Mouse (Mus musculus) macrophage (primary cell): ENCODE data around the gene Nrip1. TPM values are rescaled to one million over a fixed set of nuclear protein-coding genes. Genes with fewer than 3 reads are reported as not detected.

Experiments
- H3K27ac ChIP-seq: fragments of 350-480 bp; formaldehyde crosslinking; 2 replicates; pipeline ENCODE4 v1.9.0; 2021
- H3K36me3 ChIP-seq: fragments of 350-480 bp; formaldehyde crosslinking; 2 replicates; pipeline ENCODE4 v1.9.0; 2021; ENCODE audit errors: inconsistent target
- H3K4me3 ChIP-seq: fragments of 350-480 bp; formaldehyde crosslinking; 2 replicates; pipeline ENCODE4 v1.9.0; 2021; ENCODE audit errors: inconsistent target
- H3K79me2 ChIP-seq: fragments of 350-480 bp; formaldehyde crosslinking; 2 replicates; pipeline ENCODE4 v1.9.0; 2021; ENCODE audit errors: inconsistent target
- WGBS: methylation state at CpG from one replicate; pipeline ENCODE4 v1.1.7; 2026; ENCODE audit warnings: inconsistent platforms; ENCODE audit not compliant: missing documents; 5-methylcytosine and 5-hydroxymethylcytosine counted together
- polyA plus RNA-seq: library from polyadenylated mRNA; stranded (reverse); fragments of 250-400 nt; gene quantifications from 3 replicates; pipeline ENCODE4 v1.2.4, GENCODE M21; 2018; ENCODE audit warnings: inconsistent platforms

Gene Nrip1
- polyA plus RNA-seq, 1 experiment from 2014 or later, result 5.8 TPM

- no peak overlapping the region for H3K27ac ChIP-seq
- H3K36me3 ChIP-seq, result no peaks in the 10 kb centered on the region
- WGBS, result 85% methylated on average over 1 of the region's 1 CpGs
- H3K4me3 ChIP-seq, result no peak overlapping the region
- H3K79me2 ChIP-seq, result no peaks in the 10 kb centered on the region
Measured at GRCm38 (mm10) chr16:76396512-76396911, 22.9 kb upstream of the Nrip1 start.

- Histone ChIP-seq H3K27ac (no peak overlapping the region), H3K36me3 (no peaks in the 10 kb centered on the region), H3K79me2 (no peaks in the 10 kb centered on the region), H3K4me3 (no peak overlapping the region)
- WGBS, result 97% methylated on average over 3 of the region's 3 CpGs
Measured at GRCm38 (mm10) chr16:76393267-76393666, 19.6 kb upstream of the Nrip1 start.

- H3K79me2 ChIP-seq, result no peaks in the 10 kb centered on the region
- 94% methylated on average over 5 of the region's 5 CpGs for WGBS
- no peak overlapping the region for H3K27ac ChIP-seq
- H3K36me3 ChIP-seq, result no peaks in the 10 kb centered on the region
- no peak overlapping the region for H3K4me3 ChIP-seq
Measured at GRCm38 (mm10) chr16:76386496-76386895, 12.9 kb upstream of the Nrip1 start.

- no peak overlapping the region for H3K27ac ChIP-seq
- no peak overlapping the region for H3K4me3 ChIP-seq
- no peaks in the 10 kb centered on the region for H3K79me2 ChIP-seq
- H3K36me3 ChIP-seq, result no peaks in the 10 kb centered on the region
- 96% methylated on average over 4 of the region's 4 CpGs for WGBS
Measured at GRCm38 (mm10) chr16:76386071-76386470, 12.4 kb upstream of the Nrip1 start.

GRCm38 (mm10) chr16:76377211-76377610, 3.6 kb upstream of the Nrip1 start:
- no peaks in the 10 kb centered on the region for H3K79me2 ChIP-seq
- no peak overlapping the region for H3K4me3 ChIP-seq
- WGBS, result 66% methylated on average over 3 of the region's 3 CpGs
- no peak overlapping the region for H3K27ac ChIP-seq
- H3K36me3 ChIP-seq, result no peaks in the 10 kb centered on the region

- peaks cover 4% of the 10 kb centered on the region for H3K79me2 ChIP-seq
- H3K4me3 ChIP-seq, result no peak overlapping the region
- WGBS, result 97% methylated on average over 8 of the region's 8 CpGs
Measured at GRCm38 (mm10) chr16:76376661-76377060, 3.0 kb upstream of the Nrip1 start.

GRCm38 (mm10) chr16:76372941-76373561, 576 bp downstream of the Nrip1 start:
- Histone ChIP-seq H3K79me2 (peaks cover 40% of the 10 kb centered on the region), H3K27ac (peak overlapping the region; percentile 82)

More at GRCm38 (mm10) chr16:76376661-76377060, 3.0 kb upstream of the Nrip1 start:
- Histone ChIP-seq H3K27ac (no peak overlapping the region), H3K36me3 (no peaks in the 10 kb centered on the region)

GRCm38 (mm10) chr16:76372045-76372940, 1.3 kb downstream of the Nrip1 start:
- Histone ChIP-seq H3K36me3 (no peaks in the 10 kb centered on the region), H3K4me3 (peak overlapping the region; percentile 47), H3K27ac (no peak overlapping the region), H3K79me2 (peaks cover 48% of the 10 kb centered on the region)
- WGBS, result under 1% methylated on average over 79 of the region's 102 CpGs

More at GRCm38 (mm10) chr16:76372941-76373561, 576 bp downstream of the Nrip1 start:
- peak overlapping the region; percentile 71 for H3K4me3 ChIP-seq
- WGBS, result 1% methylated on average over 66 of the region's 70 CpGs
- no peaks in the 10 kb centered on the region for H3K36me3 ChIP-seq

GRCm38 (mm10) chr16:76371614-76371917, 2.1 kb downstream of the Nrip1 start:
- H3K36me3 ChIP-seq, result no peaks in the 10 kb centered on the region
- peaks cover 55% of the 10 kb centered on the region for H3K79me2 ChIP-seq
- H3K27ac ChIP-seq, result no peak overlapping the region
- H3K4me3 ChIP-seq, result peak overlapping the region; percentile 47
- 4% methylated on average over 7 of the region's 7 CpGs for WGBS

- H3K79me2 ChIP-seq, result peaks cover 61% of the 10 kb centered on the region
- peak overlapping the region; percentile 47 for H3K4me3 ChIP-seq
- WGBS, result 9% methylated on average over 12 of the region's 12 CpGs
- H3K36me3 ChIP-seq, result no peaks in the 10 kb centered on the region
- H3K27ac ChIP-seq, result no peak overlapping the region
Measured at GRCm38 (mm10) chr16:76370716-76371613, 2.7 kb downstream of the Nrip1 start.

- Histone ChIP-seq H3K4me3 (no peak overlapping the region), H3K27ac (no peak overlapping the region), H3K79me2 (peaks cover 69% of the 10 kb centered on the region), H3K36me3 (no peaks in the 10 kb centered on the region)
- WGBS, result 29% methylated on average over 6 of the region's 6 CpGs
Measured at GRCm38 (mm10) chr16:76370041-76370715, 3.4 kb downstream of the Nrip1 start.

- WGBS, result 80% methylated on average over 9 of the region's 9 CpGs
- Histone ChIP-seq H3K27ac (no peak overlapping the region), H3K36me3 (no peaks in the 10 kb centered on the region), H3K79me2 (peaks cover 78% of the 10 kb centered on the region), H3K4me3 (no peak overlapping the region)
Measured at GRCm38 (mm10) chr16:76369236-76369635, 4.4 kb downstream of the Nrip1 start.

GRCm38 (mm10) chr16:76367261-76367908, 6.2 kb downstream of the Nrip1 start:
- Histone ChIP-seq H3K36me3 (no peaks in the 10 kb centered on the region), H3K4me3 (no peak overlapping the region), H3K27ac (no peak overlapping the region), H3K79me2 (peaks cover 90% of the 10 kb centered on the region)
- WGBS, result 90% methylated on average over 12 of the region's 12 CpGs
